Mouse (Mus musculus): ENCODE measurements at regions not wholly inside any gene's neighbourhood (a gene's known extent, or its start where the extent isn't known, plus 50 kb on each side); places are given as distances from the start of the nearest gene placed in this dataset.

DNA sequence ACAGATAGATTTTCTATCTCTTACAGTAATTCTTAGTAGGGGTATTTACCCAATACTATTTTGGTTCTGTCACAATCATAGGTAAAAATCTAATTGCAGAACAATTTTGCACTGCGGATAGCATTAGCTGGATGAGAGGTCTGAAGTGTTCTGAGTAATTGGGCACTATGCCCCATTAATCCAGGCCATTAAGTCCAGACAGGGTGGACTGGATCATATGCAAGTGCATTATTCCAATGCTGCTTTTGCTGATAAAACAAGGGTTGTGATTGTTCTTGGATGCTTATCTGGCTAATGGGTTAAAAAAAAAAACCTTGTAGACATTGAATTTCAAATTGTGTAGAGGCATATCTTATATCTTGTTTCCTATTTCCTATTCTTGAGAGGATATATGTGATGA, 1732.6 kb upstream of the Gm6569 start:
- Histone ChIP-seq H3K36me3 (replicated peaks) (no peaks in the 10 kb centered on the region), H3K4me2 (no peak overlapping the region), H3K4me3 (no peak overlapping the region), H3K9ac (no peak overlapping the region), H3K27me3 (replicated peaks) (no peaks in the 10 kb centered on the region), H3K4me1 (peaks cover 3% of the 10 kb centered on the region; the same call in 1 of the 2 replicates), H3K9me3 (no peaks in the 10 kb centered on the region), H3K27ac (no peak overlapping the region)
- 74% methylated on average over 1 of the region's 1 CpGs for WGBS
- ATAC-seq (replicated peaks): no peak

DNA sequence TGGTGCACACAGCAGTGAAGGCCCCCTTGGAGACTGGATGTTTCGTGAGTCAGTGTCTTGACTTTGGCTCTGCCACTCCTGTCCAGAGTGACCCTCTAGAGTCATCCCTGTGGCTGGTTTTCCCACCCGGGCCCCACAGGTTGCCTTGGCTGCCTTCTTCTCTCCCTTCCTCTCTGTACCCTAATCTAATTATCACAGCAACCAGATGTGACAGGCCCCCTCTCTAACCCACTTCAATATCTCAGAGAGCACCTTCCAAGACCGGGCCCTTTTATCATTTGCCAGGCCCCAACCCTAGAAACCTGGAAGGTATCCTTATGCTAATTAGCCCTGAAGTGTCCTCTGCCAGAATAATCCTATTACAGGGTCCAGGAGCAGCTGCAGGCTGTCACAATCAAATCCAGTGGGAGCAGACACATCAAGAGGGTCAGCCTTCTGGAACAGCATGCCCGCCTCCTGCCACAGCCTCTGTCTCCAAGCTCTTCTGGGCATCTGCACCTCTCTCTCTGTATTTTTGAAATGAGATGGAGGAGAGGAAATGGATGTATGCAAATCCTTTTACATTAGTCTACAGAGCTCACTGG, 1728.4 kb upstream of the Gm6569 start:
- Histone ChIP-seq H3K4me2 (no peak overlapping the region), H3K27ac (no peak overlapping the region), H3K36me3 (replicated peaks) (no peaks in the 10 kb centered on the region), H3K4me3 (no peak overlapping the region), H3K27me3 (replicated peaks) (no peaks in the 10 kb centered on the region), H3K9me3 (no peaks in the 10 kb centered on the region), H3K9ac (no peak overlapping the region), H3K4me1 (peaks cover 3% of the 10 kb centered on the region; the same call in 1 of the 2 replicates)
- ATAC-seq (replicated peaks): peak; percentile 83
- WGBS: 23% methylated on average over 4 of the region's 4 CpGs

DNA sequence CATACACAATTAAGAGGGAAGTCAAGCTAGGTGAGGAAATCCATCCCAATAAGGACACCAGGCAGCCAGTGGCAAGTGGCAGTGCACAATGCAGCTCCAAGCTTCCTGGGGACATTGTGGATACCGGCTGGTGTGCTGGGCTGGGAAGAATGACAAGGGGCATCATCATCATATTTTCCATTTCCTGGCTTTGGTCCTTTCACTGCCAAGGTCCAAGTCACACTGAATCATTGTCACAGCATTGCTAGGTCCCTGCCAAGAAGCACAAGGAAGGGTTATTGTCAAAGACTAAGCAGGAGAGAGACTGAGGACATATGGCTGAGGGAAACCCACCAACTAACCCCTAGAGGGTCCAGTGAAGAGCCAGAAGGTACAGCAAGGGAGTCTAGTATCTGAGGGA, 1723.8 kb upstream of the Gm6569 start:
- Histone ChIP-seq H3K9me3 (no peaks in the 10 kb centered on the region), H3K27ac (no peak overlapping the region), H3K9ac (no peak overlapping the region), H3K4me1 (peaks cover 3% of the 10 kb centered on the region; the same call in 1 of the 2 replicates), H3K4me2 (no peak overlapping the region), H3K4me3 (no peak overlapping the region), H3K27me3 (replicated peaks) (no peaks in the 10 kb centered on the region), H3K36me3 (replicated peaks) (no peaks in the 10 kb centered on the region)
- no peak for ATAC-seq (replicated peaks)
- 83% methylated on average over 1 of the region's 1 CpGs for WGBS

DNA sequence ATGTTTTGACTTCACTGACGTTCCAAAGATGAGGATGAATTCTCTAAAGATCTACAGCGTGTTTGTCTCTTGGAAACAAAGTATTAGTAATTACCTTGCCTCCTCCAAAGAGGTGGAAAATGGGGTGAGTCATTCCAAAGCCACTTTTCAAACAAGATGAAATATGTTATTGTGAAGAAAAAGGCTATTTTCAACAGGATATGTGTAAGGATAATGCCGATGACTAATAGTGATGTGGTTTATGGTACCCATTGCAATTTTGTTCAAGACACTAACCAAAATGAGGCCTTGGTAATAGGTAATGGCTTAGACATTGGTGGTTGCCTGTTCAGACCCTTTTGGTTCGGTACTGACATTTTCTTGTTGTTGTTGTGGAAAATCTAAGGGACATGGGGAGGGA, 1717.6 kb upstream of the Gm6569 start:
- H3K4me1 ChIP-seq: no peaks in the 10 kb centered on the region
- H3K4me3 ChIP-seq: no peak overlapping the region
- ATAC-seq (replicated peaks): no peak
- 86% methylated on average over 4 of the region's 4 CpGs for WGBS
- H3K27me3 ChIP-seq (replicated peaks): no peaks in the 10 kb centered on the region
- no peak overlapping the region for H3K27ac ChIP-seq
- no peak overlapping the region for H3K9ac ChIP-seq
- no peaks in the 10 kb centered on the region for H3K9me3 ChIP-seq
- H3K4me2 ChIP-seq: no peak overlapping the region
- no peaks in the 10 kb centered on the region for H3K36me3 ChIP-seq (replicated peaks)

DNA sequence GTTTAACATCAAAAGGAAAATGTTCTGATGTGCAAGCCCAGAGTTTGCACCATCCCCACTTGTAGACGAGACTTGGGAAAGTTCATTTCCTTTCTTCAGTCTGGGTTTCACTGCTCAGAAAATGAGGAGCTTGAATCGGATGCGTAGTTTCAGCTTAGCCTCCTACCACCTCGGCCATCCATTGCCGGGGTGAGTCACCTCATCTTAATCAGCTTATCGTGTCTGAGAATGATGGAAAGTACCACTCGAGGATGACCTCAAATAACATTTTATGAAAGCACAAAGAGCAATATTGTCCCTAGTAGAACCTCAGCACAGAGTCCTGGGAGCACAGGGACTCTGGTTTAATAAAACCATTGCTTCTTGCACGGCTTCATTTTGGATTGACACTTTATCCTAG, 1700.1 kb upstream of the Gm6569 start:
- H3K4me3 ChIP-seq: no peak overlapping the region
- no peak for ATAC-seq (replicated peaks)
- H3K36me3 ChIP-seq (replicated peaks): no peaks in the 10 kb centered on the region
- H3K4me2 ChIP-seq: no peak overlapping the region
- H3K27me3 ChIP-seq (replicated peaks): no peaks in the 10 kb centered on the region
- no peaks in the 10 kb centered on the region for H3K4me1 ChIP-seq
- 76% methylated on average over 8 of the region's 8 CpGs for WGBS
- H3K9me3 ChIP-seq: no peaks in the 10 kb centered on the region
- H3K27ac ChIP-seq: no peak overlapping the region
- H3K9ac ChIP-seq: no peak overlapping the region

DNA sequence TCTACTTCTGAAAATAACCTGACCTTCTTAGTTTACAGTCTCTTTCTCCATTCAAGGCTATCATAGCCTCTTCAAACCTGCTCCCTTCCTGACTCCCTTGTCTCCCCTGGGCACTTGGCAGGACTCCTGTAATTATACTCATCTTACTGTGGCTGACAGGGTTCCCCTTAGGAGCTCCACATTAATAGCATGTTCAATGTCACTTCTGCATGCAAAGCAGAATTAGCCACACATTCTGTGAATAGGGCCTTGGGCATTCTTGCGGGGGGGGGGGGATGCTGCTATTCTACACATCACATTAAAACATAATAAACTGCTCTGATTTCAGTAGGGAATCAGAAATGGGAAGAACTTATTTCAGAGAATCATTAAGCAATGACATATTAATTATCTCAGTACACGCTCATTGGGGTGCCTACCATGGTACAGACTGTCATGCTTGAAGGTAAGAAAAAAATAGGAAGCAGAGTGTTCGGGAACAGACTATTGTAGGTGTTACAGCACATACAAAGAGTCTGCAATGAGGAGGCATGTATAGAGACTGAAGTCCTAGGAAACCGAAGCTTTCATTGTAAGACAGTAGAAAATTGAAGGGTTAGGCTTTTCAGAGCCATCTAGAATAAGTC, 1698.3 kb upstream of the Gm6569 start:
- WGBS: 64% methylated on average over 4 of the region's 4 CpGs
- Histone ChIP-seq H3K27ac (no peak overlapping the region), H3K4me2 (no peak overlapping the region), H3K4me1 (no peaks in the 10 kb centered on the region), H3K9ac (no peak overlapping the region), H3K9me3 (no peaks in the 10 kb centered on the region), H3K36me3 (replicated peaks) (no peaks in the 10 kb centered on the region), H3K27me3 (replicated peaks) (no peaks in the 10 kb centered on the region), H3K4me3 (no peak overlapping the region)
- ATAC-seq (replicated peaks): peak; percentile 56; the same call in 1 of the 2 replicates

DNA sequence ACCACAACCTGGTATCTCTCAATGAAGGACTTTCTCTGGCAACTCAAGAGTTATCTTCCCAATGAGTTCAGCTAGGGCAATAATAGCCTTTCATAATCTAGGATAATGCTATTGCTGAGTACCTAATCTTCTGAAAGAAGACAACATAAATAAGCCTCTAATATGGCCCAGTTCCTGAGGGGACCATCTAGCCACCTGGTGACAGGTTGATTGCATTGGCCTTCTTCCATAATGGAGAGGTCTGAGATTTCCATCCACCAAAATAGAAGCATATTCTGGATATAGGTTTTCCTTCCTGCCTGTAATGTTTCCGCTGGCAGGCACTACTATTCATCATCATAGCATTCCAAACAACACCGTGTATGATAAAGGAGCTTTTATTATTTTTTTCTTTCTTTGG, 1694.2 kb upstream of the Gm6569 start:
- Histone ChIP-seq H3K4me3 (no peak overlapping the region), H3K27ac (no peak overlapping the region), H3K4me1 (no peaks in the 10 kb centered on the region), H3K27me3 (replicated peaks) (no peaks in the 10 kb centered on the region), H3K36me3 (replicated peaks) (no peaks in the 10 kb centered on the region), H3K4me2 (no peak overlapping the region), H3K9me3 (no peaks in the 10 kb centered on the region), H3K9ac (no peak overlapping the region)
- WGBS: 97% methylated on average over 2 of the region's 2 CpGs
- ATAC-seq (replicated peaks): no peak

DNA sequence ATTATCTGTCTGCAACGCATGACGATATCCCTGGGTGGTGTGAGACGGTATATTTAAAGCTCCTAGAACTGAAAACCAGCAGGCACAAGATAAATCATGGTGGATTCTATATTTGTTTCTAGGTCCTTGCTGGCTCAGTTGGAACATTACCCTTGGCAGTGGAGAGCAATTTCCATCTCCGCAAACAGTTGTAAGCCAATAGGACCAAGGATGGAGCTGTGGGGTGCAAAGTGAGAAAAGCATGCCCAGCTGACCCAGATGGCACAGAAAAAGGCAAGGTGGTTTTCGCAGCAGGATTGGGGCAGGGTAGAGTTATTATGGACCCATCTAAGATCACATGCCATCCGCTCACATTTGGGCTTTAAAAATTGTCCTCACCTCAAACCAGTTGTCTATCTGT, 1683.8 kb upstream of the Gm6569 start:
- no peaks in the 10 kb centered on the region for H3K4me1 ChIP-seq
- H3K27ac ChIP-seq: no peak overlapping the region
- no peak overlapping the region for H3K9ac ChIP-seq
- H3K36me3 ChIP-seq (replicated peaks): no peaks in the 10 kb centered on the region
- ATAC-seq (replicated peaks): no peak
- no peak overlapping the region for H3K4me2 ChIP-seq
- H3K27me3 ChIP-seq (replicated peaks): no peaks in the 10 kb centered on the region
- H3K4me3 ChIP-seq: no peak overlapping the region
- no peaks in the 10 kb centered on the region for H3K9me3 ChIP-seq
- WGBS: 92% methylated on average over 6 of the region's 6 CpGs

DNA sequence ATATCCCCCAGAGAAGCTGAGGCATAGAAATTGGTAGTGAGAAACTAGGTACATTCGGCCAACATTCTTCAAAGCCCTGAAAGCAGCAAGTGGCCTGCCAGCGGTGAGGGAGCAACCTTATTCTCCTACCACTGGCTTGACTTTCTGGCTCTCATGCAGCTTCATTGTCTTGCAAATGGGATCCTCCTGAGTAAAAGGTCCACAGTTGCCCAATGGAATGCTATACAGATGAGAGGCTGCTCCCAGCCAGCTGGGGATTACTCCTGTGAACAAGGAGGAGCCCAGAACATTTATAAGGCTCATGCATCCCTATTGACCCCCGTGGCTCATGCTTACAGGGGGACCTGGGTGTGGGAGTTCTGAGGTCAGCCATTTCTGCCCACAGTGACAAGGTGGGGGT, 1675.9 kb upstream of the Gm6569 start:
- H3K36me3 ChIP-seq (replicated peaks): no peaks in the 10 kb centered on the region
- 43% methylated on average over 3 of the region's 3 CpGs for WGBS
- H3K27me3 ChIP-seq (replicated peaks): no peaks in the 10 kb centered on the region
- no peaks in the 10 kb centered on the region for H3K9me3 ChIP-seq
- no peak overlapping the region for H3K4me2 ChIP-seq
- no peak overlapping the region for H3K4me3 ChIP-seq
- H3K9ac ChIP-seq: no peak overlapping the region
- ATAC-seq (replicated peaks): no peak
- H3K4me1 ChIP-seq: no peaks in the 10 kb centered on the region
- H3K27ac ChIP-seq: no peak overlapping the region

DNA sequence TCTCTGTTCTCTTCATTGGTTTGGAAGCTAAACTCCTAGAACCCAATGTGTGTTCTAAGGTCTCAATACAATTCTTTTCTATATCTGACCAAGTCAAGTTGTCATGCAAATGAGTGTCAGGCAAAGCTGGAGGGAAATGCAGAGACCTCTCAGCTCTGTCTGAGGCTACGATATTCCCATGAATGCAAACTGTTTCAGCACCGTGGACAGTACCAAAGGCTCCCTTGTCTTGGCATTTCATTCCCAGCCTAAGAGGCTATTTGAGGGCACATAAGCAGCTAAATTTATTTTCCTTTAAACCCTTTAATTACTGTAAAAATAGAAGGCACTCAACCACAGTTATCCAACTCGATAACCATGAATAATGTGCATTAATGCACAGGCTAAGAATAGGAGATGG, 1633.5 kb upstream of the Gm6569 start:
- H3K27ac ChIP-seq: no peak overlapping the region
- no peak overlapping the region for H3K9ac ChIP-seq
- WGBS: 26% methylated on average over 3 of the region's 3 CpGs
- ATAC-seq (replicated peaks): no peak
- no peaks in the 10 kb centered on the region for H3K9me3 ChIP-seq
- H3K4me1 ChIP-seq: peaks cover 13% of the 10 kb centered on the region
- no peaks in the 10 kb centered on the region for H3K27me3 ChIP-seq (replicated peaks)
- H3K4me2 ChIP-seq: no peak overlapping the region
- H3K4me3 ChIP-seq: no peak overlapping the region
- no peaks in the 10 kb centered on the region for H3K36me3 ChIP-seq (replicated peaks)

DNA sequence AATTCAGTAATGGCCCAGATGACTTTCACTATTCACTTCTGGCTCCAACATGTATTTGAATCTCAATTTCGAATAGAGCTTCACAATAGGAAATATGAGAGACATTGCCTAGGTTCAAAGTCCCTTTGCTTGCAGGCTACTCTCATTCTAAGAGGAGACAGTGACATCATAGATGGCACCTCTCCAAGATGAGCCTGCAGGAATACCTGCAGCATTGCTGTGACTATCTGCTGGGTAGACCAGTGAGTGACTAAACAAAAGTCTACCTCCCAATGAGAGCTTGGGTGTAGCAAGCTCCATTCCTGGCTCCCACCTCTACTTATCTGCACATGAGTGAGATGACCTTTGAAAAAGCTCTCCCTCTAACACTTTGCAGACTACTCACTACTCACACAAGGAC, 1632.6 kb upstream of the Gm6569 start:
- no peaks in the 10 kb centered on the region for H3K9me3 ChIP-seq
- 75% methylated on average over 1 of the region's 1 CpGs for WGBS
- no peak for ATAC-seq (replicated peaks)

DNA sequence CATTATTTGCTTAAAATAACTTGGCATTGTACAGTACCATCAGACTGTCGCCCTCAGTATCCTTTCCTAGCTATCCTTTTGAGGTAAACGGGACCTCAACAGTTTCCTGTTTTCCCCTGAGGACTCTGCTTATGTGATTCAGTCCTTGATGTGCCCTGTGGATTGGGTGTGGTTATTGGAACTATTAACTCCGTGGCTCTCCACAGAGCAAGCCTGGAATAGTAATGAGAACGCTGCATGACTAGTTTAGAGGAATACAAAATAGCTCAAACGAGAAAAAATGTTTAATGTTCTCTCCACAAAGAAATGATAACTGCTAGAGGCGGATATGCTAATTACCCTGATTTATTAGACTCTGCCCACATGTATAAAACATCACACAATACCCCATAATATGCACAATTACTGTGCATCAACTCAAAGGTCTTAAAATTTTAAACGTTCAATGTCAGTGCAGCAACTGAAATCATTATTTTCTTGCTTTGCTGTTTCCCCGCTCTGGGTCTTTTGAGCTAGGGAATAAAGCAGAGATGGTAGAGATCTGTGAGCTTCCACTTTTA, 1629.0 kb upstream of the Gm6569 start:
- H3K9ac ChIP-seq: no peak overlapping the region
- WGBS: 40% methylated on average over 8 of the region's 8 CpGs
- no peaks in the 10 kb centered on the region for H3K27me3 ChIP-seq (replicated peaks)
- no peaks in the 10 kb centered on the region for H3K36me3 ChIP-seq (replicated peaks)
- peak overlapping the region; percentile 73 for H3K27ac ChIP-seq
- no peak overlapping the region for H3K4me2 ChIP-seq
- peaks cover 19% of the 10 kb centered on the region for H3K4me1 ChIP-seq
- ATAC-seq (replicated peaks): peak; percentile 68
- H3K9me3 ChIP-seq: no peaks in the 10 kb centered on the region
- no peak overlapping the region for H3K4me3 ChIP-seq

More for the DNA sequence above, 1632.6 kb upstream of the Gm6569 start:
- Histone ChIP-seq H3K4me1 (peaks cover 19% of the 10 kb centered on the region), H3K9ac (no peak overlapping the region), H3K36me3 (replicated peaks) (no peaks in the 10 kb centered on the region), H3K4me2 (no peak overlapping the region), H3K27me3 (replicated peaks) (no peaks in the 10 kb centered on the region), H3K4me3 (no peak overlapping the region), H3K27ac (no peak overlapping the region)

DNA sequence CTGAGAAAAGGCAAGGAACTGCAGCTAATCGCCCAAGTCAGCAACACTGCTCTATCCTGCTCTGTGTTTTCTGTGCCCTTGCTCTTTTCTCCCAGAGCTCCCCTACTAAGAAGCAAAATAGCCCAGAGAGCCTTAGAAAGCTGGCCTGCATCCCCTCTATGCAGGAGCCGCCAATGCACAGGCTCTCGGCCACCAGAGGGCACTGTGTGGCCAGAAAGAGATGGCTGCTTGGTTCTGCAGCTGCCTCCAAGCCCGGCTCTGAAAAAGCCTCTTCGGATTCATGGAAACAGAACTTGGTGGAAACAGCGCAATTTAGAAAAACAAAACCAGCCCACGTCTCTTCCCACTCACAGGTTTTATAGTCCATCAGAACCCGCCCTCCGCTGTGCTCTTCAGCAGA, 1628.4 kb upstream of the Gm6569 start:
- no peaks in the 10 kb centered on the region for H3K9me3 ChIP-seq
- no peak overlapping the region; the same call in 1 of the 2 replicates for H3K9ac ChIP-seq
- peak; percentile 96 for ATAC-seq (replicated peaks)
- no peak overlapping the region for H3K4me3 ChIP-seq
- H3K4me2 ChIP-seq: no peak overlapping the region
- H3K36me3 ChIP-seq (replicated peaks): no peaks in the 10 kb centered on the region
- H3K4me1 ChIP-seq: peaks cover 19% of the 10 kb centered on the region
- peak overlapping the region; percentile 73 for H3K27ac ChIP-seq
- WGBS: 12% methylated on average over 9 of the region's 9 CpGs
- H3K27me3 ChIP-seq (replicated peaks): no peaks in the 10 kb centered on the region

All from midbrain, embryonic 15.5 days (tissue).